Mouse (Mus musculus): ENCODE measurements around the gene Auts2.

GRCm38 (mm10) chr5:132305354-132305934 is 237.7 kb downstream of the Auts2 start:
- TF ChIP-seq ZMIZ1 (IDR thresholded peaks at IDR 0.05; ENCODE audit: low read depth, low read length) (no peak), CHD2 (IDR thresholded peaks at IDR 0.05; ENCODE audit: low read length) (no peak), RCOR1 (conservative IDR thresholded peaks at IDR 0.05; ENCODE audit: low read depth, low read length) (no peak), JUND (conservative IDR thresholded peaks at IDR 0.05; ENCODE audit: low read depth, low read length) (no peak)

Data from CH12.LX (cell line).